Mouse (Mus musculus): ENCODE measurements around the gene Kansl3. TPM values are rescaled to one million over a fixed set of nuclear protein-coding genes. Genes with fewer than 3 reads are reported as not detected.

Gene Kansl3
- total RNA-seq (2017) = 57.2 and 67.0 TPM in 2 replicates

- peak; percentile 91 for ATAC-seq (ENCODE audit: extremely low read depth, insufficient number of reproducible peaks, low FRiP score, poor library complexity, severe bottlenecking)
Measured at GRCm38 (mm10) chr1:36368969-36369645, at the start of gene Kansl3. TSS of gene Kansl3 (minus strand) at chr1:36369181.

GRCm38 (mm10) chr1:36404531-36404930 is 35.5 kb upstream of the Kansl3 start:
- no peak for ATAC-seq (ENCODE audit: extremely low read depth, insufficient number of reproducible peaks, low FRiP score, poor library complexity, severe bottlenecking)

GRCm38 (mm10) chr1:36401509-36401908 is 32.5 kb upstream of the Kansl3 start:
- ATAC-seq (ENCODE audit: extremely low read depth, insufficient number of reproducible peaks, low FRiP score, poor library complexity, severe bottlenecking) = no peak

GRCm38 (mm10) chr1:36397041-36397440 is 28.1 kb upstream of the Kansl3 start:
- no peak for ATAC-seq (ENCODE audit: extremely low read depth, insufficient number of reproducible peaks, low FRiP score, poor library complexity, severe bottlenecking)

GRCm38 (mm10) chr1:36379582-36379981 is 10.6 kb upstream of the Kansl3 start:
- ATAC-seq (ENCODE audit: extremely low read depth, insufficient number of reproducible peaks, low FRiP score, poor library complexity, severe bottlenecking) = no peak

- no peak for ATAC-seq (ENCODE audit: extremely low read depth, insufficient number of reproducible peaks, low FRiP score, poor library complexity, severe bottlenecking)
Measured at GRCm38 (mm10) chr1:36378880-36379279, 9.9 kb upstream of the Kansl3 start.

GRCm38 (mm10) chr1:36371934-36372845 is 3.2 kb upstream of the Kansl3 start, which contains the start of gene Fer1l5:
TSS of gene Fer1l5 (plus strand) at chr1:36372291.
- no peak for ATAC-seq (ENCODE audit: extremely low read depth, insufficient number of reproducible peaks, low FRiP score, poor library complexity, severe bottlenecking)

GRCm38 (mm10) chr1:36370918-36371317 is 1.9 kb upstream of the Kansl3 start:
- no peak for ATAC-seq (ENCODE audit: extremely low read depth, insufficient number of reproducible peaks, low FRiP score, poor library complexity, severe bottlenecking)

- ATAC-seq (ENCODE audit: extremely low read depth, insufficient number of reproducible peaks, low FRiP score, poor library complexity, severe bottlenecking) = peak; percentile 13; the same call in 1 of the 2 replicates
Measured at GRCm38 (mm10) chr1:36368112-36368968, 641 bp downstream of the Kansl3 start.

GRCm38 (mm10) chr1:36367698-36368097 is 1.3 kb downstream of the Kansl3 start:
- ATAC-seq (ENCODE audit: extremely low read depth, insufficient number of reproducible peaks, low FRiP score, poor library complexity, severe bottlenecking) = no peak

- no peak for ATAC-seq (ENCODE audit: extremely low read depth, insufficient number of reproducible peaks, low FRiP score, poor library complexity, severe bottlenecking)
Measured at GRCm38 (mm10) chr1:36356955-36357695, 11.9 kb downstream of the Kansl3 start.

GRCm38 (mm10) chr1:36352351-36352750 is 16.6 kb downstream of the Kansl3 start:
- no peak for ATAC-seq (ENCODE audit: extremely low read depth, insufficient number of reproducible peaks, low FRiP score, poor library complexity, severe bottlenecking)

- ATAC-seq (ENCODE audit: extremely low read depth, insufficient number of reproducible peaks, low FRiP score, poor library complexity, severe bottlenecking) = no peak
Measured at GRCm38 (mm10) chr1:36342547-36342946, 26.4 kb downstream of the Kansl3 start.

GRCm38 (mm10) chr1:36332955-36333887 is 35.8 kb downstream of the Kansl3 start:
- ATAC-seq (ENCODE audit: extremely low read depth, insufficient number of reproducible peaks, low FRiP score, poor library complexity, severe bottlenecking) = no peak

- ATAC-seq (ENCODE audit: extremely low read depth, insufficient number of reproducible peaks, low FRiP score, poor library complexity, severe bottlenecking) = no peak
Measured at GRCm38 (mm10) chr1:36331743-36332142, 37.2 kb downstream of the Kansl3 start.

GRCm38 (mm10) chr1:36326815-36327214 is 42.2 kb downstream of the Kansl3 start:
- ATAC-seq (ENCODE audit: extremely low read depth, insufficient number of reproducible peaks, low FRiP score, poor library complexity, severe bottlenecking) = no peak

- ATAC-seq (ENCODE audit: extremely low read depth, insufficient number of reproducible peaks, low FRiP score, poor library complexity, severe bottlenecking) = peak; percentile 39
Measured at GRCm38 (mm10) chr1:36325900-36326321, 43.1 kb downstream of the Kansl3 start.

Measured in neutrophil, adult 5-6 weeks (primary cell).